Mouse (Mus musculus) heart, embryonic 14.5 days (tissue): ENCODE data around the gene Gm2026. TPM values are rescaled to one million over a fixed set of nuclear protein-coding genes. Genes with fewer than 3 reads are reported as not detected.
"Not testable (repeated sequence)": the region's sequence is repeated elsewhere in the genome, so short reads cannot be mapped to it uniquely, and the experiment has no call there.

Source experiments
- ATAC-seq: fragments of 200-750 bp; cut with Nextera tagmentation; 2 replicates; pipeline ENCODE4 v1.8.0; 2017; ENCODE audit warnings: low read depth, moderate TSS enrichment; ENCODE audit not compliant: insufficient number of reproducible peaks, insufficient read depth, low FRiP score
- H3K27ac ChIP-seq, 2 experiments: fragments of 200-500 bp in 1 of 2; fragments of 300-500 bp in 1 of 2; sonication (generic) in 1 of 2; replicated peaks in 1 of 2; 2 replicates each; pipeline ENCODE4 v1.5.1; 2012 to 2014; ENCODE audit warnings: low read depth in 2 of 2, low read length in 2 of 2, control low read depth in 1 of 2, mild to moderate bottlenecking in 1 of 2, mixed read lengths in 1 of 2; ENCODE audit not compliant: control insufficient read depth in 1 of 2, insufficient read depth in 1 of 2
- H3K27me3 ChIP-seq: fragments of 300-500 bp; sonication (generic); 2 replicates; pipeline ENCODE4 v1.6.1; 2014; ENCODE audit warnings: mild to moderate bottlenecking, low read length, control low read depth; ENCODE audit not compliant: control insufficient read depth, insufficient read depth
- H3K36me3 ChIP-seq: fragments of 300-500 bp; sonication (generic); 2 replicates; pipeline ENCODE4 v1.6.1; 2014; ENCODE audit warnings: mild to moderate bottlenecking, control low read depth, low read length, mixed read lengths; ENCODE audit not compliant: control insufficient read depth, insufficient read depth
- H3K4me1 ChIP-seq, 2 experiments: fragments of 200-500 bp in 1 of 2; fragments of 300-500 bp in 1 of 2; sonication (generic) in 1 of 2; 2 replicates each; pipeline ENCODE4 v1.6.1; 2012 to 2014; ENCODE audit warnings: low read length in 2 of 2, control low read depth in 1 of 2, mixed read lengths in 1 of 2; ENCODE audit not compliant: control insufficient read depth in 2 of 2, insufficient read depth in 2 of 2
- H3K4me2 ChIP-seq: fragments of 300-500 bp; sonication (generic); 2 replicates; pipeline ENCODE4 v1.6.1; 2014; ENCODE audit warnings: mild to moderate bottlenecking, low read length
- H3K4me3 ChIP-seq, 2 experiments: fragments of 200-500 bp in 1 of 2; fragments of 300-500 bp in 1 of 2; sonication (generic) in 1 of 2; 2 replicates each; pipeline ENCODE4 v1.5.1; 2012 to 2014; ENCODE audit warnings: low read length in 2 of 2, mild to moderate bottlenecking in 2 of 2, control low read depth in 1 of 2, low read depth in 1 of 2, moderate library complexity in 1 of 2; ENCODE audit not compliant: control insufficient read depth in 1 of 2, insufficient read depth in 1 of 2
- H3K9ac ChIP-seq: fragments of 300-500 bp; sonication (generic); 2 replicates; pipeline ENCODE4 v1.6.1; 2014; ENCODE audit warnings: mild to moderate bottlenecking, low read length
- H3K9me3 ChIP-seq: fragments of 300-500 bp; sonication (generic); 2 replicates; pipeline ENCODE4 v1.6.1; 2016; ENCODE audit warnings: low read length, control low read depth; ENCODE audit not compliant: control insufficient read depth
- WGBS: fragments of 180-500 bp; shearing (Covaris S2); extraction: QIAGEN DNeasy Blood & Tissue Kit; methylation state at CpG from one replicate; pipeline ENCODE4 v1.1.7; 2014; 5-methylcytosine and 5-hydroxymethylcytosine counted together
- polyA plus RNA-seq: library from polyadenylated mRNA; unstranded; fragments of >200 nt; fragmentation: Nextera tagmentation; extraction: Ambion mirVana; gene quantifications from 2 replicates; pipeline ENCODE4 v1.2.1, GENCODE M21; 2014

Gene Gm2026
- polyA plus RNA-seq = 18.2 and 19.6 TPM in 2 replicates

- ATAC-seq, H3K9me3 ChIP-seq, H3K27me3 ChIP-seq, H3K4me1 ChIP-seq, H3K27ac ChIP-seq, H3K4me2 ChIP-seq, H3K9ac ChIP-seq, H3K4me3 ChIP-seq, H3K36me3 ChIP-seq: not testable (repeated sequence)
- no CpG with 5 or more reads among the region's 4 CpGs for WGBS
These were observed at the start of gene Gm2026 for GRCm38 (mm10) chr2:175965031-175965430. TSS of gene Gm2026 (plus strand) at chr2:175965331.

GRCm38 (mm10) chr2:175931000-175931399 is 34.1 kb upstream of the Gm2026 start, which contains the start of gene Zfp966:
TSS of gene Zfp966 (minus strand) at chr2:175931100.
- not testable (repeated sequence) for H3K27me3 ChIP-seq, H3K9me3 ChIP-seq, H3K4me3 ChIP-seq, H3K36me3 ChIP-seq, H3K27ac ChIP-seq, ATAC-seq, H3K9ac ChIP-seq, H3K4me1 ChIP-seq, H3K4me2 ChIP-seq
- no CpG with 5 or more reads among the region's 6 CpGs for WGBS

Other genes starting within 250 kb of the Gm2026 start
- not detected in 2 replicates for gene Gm2007, start 223.8 kb upstream of the Gm2026 start, polyA plus RNA-seq
- gene Gm14288, start 164.2 kb upstream of the Gm2026 start, polyA plus RNA-seq = 5.1 and 5.9 TPM in 2 replicates
- gene Gm6710, start 96.1 kb upstream of the Gm2026 start, polyA plus RNA-seq = 13.9 and 15.8 TPM in 2 replicates
- gene Zfp966, start 34.2 kb upstream of the Gm2026 start, polyA plus RNA-seq = 3.0 and 3.1 TPM in 2 replicates
- gene Gm2004, start 184.5 kb downstream of the Gm2026 start, polyA plus RNA-seq = 1.5 and 1.7 TPM in 2 replicates